Mouse (Mus musculus) megakaryocyte, embryonic 14.5 days (primary cell): Measurements from ENCODE around the gene Myom1. TPM values are rescaled to one million over a fixed set of nuclear protein-coding genes. Genes with fewer than 3 reads are reported as not detected.

Experiments used
- H3K27me3 ChIP-seq: replicated peaks from 2 replicates; pipeline ENCODE3; 2012; ENCODE audit warnings: inconsistent platforms
- H3K36me3 ChIP-seq: replicated peaks from 2 replicates; pipeline ENCODE3; 2012; ENCODE audit warnings: low read length, inconsistent platforms, mixed read lengths
- H3K4me1 ChIP-seq: 2 replicates; pipeline ENCODE4 v1.6.1; 2012; ENCODE audit warnings: inconsistent platforms
- H3K4me3 ChIP-seq: replicated peaks from 2 replicates; pipeline ENCODE3; 2012; ENCODE audit warnings: moderate library complexity, mild to moderate bottlenecking, inconsistent platforms
- H3K9me3 ChIP-seq: 2 replicates; pipeline ENCODE4 v1.6.1; 2012; ENCODE audit warnings: inconsistent platforms
- FLI1 ChIP-seq: IDR thresholded peaks from 2 replicates; pipeline ENCODE4 v1.6.1; 2012; ENCODE audit warnings: low read length, inconsistent platforms, mixed read lengths
- GATA1 ChIP-seq: IDR thresholded peaks from 3 replicates; pipeline ENCODE4 v1.6.1; 2012; ENCODE audit warnings: mixed read lengths, low read length, inconsistent platforms, borderline replicate concordance
- polyA plus RNA-seq: library from polyadenylated mRNA; stranded (reverse); fragments of >175 nt; gene quantifications from 2 replicates; pipeline ENCODE4 v1.2.3, GENCODE M21; 2012; ENCODE audit warnings: low replicate concordance; ENCODE audit not compliant: insufficient read depth

Gene Myom1
- polyA plus RNA-seq, 1 experiment = 12.3 TPM

DNA sequence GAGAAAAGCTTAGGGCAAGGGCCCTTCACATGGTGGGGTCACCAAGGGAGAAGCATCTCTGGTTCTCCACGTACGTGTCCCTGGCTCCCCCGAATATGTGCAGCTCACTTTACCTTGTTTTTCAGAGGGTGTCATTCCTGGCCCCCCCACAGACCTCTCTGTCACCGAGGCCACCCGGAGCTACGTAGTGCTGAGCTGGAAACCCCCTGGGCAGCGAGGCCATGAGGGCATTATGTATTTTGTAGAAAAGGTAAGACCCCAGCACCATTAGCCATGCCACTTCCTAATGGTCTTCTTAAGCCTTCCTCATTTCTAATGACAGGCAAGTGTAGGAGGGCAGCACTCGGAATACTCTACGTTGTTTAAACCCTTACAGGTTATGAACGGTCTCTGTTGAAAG, 69.5 kb downstream of the Myom1 start:
- peaks cover 14% of the 10 kb centered on the region for H3K4me1 ChIP-seq
- H3K27me3 ChIP-seq = no peaks in the 10 kb centered on the region
- TF ChIP-seq GATA1 (no peak), FLI1 (no peak)
- H3K4me3 ChIP-seq = no peak overlapping the region
- H3K36me3 ChIP-seq = peaks cover 91% of the 10 kb centered on the region
- no peaks in the 10 kb centered on the region for H3K9me3 ChIP-seq

DNA sequence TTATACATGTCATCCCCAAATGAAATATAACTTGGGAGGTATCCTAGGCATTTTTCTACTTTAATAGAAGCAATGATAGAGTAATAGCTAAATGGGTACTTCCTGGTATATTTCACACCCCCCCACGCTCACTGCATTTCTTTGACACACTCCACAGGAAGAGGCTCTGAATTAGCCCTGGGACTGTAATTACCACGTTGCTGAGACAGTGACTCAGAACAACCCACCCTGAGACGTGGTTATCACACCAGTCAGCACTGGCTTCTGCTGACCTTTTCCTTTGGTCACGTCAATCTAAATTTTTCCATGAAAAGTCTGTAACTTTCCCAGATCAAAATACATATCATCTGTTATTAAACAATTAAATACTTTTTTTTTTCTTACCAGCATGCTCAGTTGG, 72.0 kb downstream of the Myom1 start:
- Histone ChIP-seq H3K4me1 (peaks cover 14% of the 10 kb centered on the region), H3K4me3 (no peak overlapping the region), H3K36me3 (peaks cover 89% of the 10 kb centered on the region), H3K9me3 (no peaks in the 10 kb centered on the region), H3K27me3 (no peaks in the 10 kb centered on the region)
- TF ChIP-seq GATA1 (no peak), FLI1 (no peak)

DNA sequence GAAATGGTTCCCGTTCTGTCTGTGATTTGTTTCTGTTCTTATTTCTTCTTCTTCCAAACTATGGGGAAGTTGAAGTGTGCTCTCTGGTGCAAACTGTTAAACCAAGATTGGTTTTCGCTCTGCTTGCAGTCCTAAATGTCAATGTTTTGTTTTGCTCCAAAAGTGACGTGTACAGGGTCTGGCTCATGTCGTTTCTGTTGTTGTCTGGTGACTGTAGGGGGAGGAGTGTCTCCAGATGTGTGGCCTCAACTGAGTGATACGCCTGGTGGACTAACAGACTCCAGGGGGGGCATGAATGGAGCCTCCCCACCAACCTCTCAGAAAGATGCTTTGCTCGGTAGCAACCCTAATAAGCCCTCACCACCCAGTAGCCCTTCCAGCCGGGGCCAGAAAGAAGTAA, 79.6 kb downstream of the Myom1 start:
- Histone ChIP-seq H3K9me3 (no peaks in the 10 kb centered on the region), H3K4me3 (no peak overlapping the region), H3K36me3 (peaks cover 94% of the 10 kb centered on the region), H3K27me3 (no peaks in the 10 kb centered on the region), H3K4me1 (no peaks in the 10 kb centered on the region; the same call in 1 of the 2 replicates)
- no peak for TF ChIP-seq GATA1
- TF ChIP-seq FLI1 = no peak

DNA sequence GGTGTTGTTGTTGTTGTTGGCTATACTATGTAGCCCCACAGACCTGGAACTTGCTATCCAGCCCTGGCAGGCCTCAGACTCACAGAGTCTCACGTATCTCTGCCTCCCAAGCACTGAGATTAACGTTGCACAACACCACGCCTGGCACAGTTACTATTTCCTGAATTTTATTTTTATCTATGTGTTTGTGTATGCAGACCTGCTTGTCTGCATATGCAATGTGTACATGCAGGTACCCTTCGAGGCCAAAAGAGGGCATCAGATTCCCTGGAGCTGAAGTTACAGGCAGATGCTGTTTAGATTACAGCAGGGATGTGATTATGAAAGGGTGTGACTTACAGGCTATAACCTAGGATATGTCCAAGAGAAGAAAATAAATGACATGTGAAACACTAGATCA, 84.5 kb downstream of the Myom1 start:
- H3K4me3 ChIP-seq = no peak overlapping the region
- peaks cover 11% of the 10 kb centered on the region; the same call in 1 of the 2 replicates for H3K4me1 ChIP-seq
- peaks cover 97% of the 10 kb centered on the region for H3K36me3 ChIP-seq
- no peak for TF ChIP-seq FLI1
- no peak for TF ChIP-seq GATA1
- no peaks in the 10 kb centered on the region for H3K9me3 ChIP-seq
- H3K27me3 ChIP-seq = no peaks in the 10 kb centered on the region

DNA sequence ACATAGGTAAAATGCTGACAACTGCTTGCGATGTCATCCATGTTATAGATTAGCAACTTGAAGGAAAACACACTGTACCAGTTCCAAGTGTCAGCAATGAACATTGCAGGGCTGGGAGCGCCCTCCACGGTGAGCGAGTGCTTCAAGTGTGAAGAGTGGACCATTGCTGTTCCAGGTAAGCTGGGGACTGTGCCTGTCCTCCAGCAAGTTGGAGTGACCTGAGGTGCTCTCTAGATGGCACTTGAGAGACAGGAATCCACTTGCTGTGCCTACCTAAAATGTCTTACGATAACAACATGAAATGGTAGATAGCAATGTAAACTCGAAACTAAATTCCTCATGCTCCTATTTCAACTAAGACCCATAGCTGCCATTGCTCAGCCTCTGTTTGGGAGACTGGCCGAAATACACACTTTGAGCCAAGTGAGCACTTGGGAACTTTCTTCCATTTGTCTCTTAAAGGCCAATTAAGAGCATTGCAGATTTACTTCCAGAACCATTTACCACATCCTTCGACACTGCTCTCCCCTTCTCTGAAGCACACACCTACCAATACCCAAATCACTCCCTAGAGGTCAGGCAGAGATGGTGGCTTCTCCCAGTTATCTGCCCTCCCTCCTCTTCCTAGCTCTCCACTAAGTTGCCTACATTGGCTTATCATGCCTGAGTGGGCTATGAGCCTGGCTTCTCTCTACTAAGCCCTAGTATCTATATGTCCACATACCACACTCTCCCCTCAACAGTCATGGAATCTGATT, 85.1 kb downstream of the Myom1 start:
- H3K4me1 ChIP-seq = peaks cover 11% of the 10 kb centered on the region; the same call in 1 of the 2 replicates
- no peak overlapping the region for H3K4me3 ChIP-seq
- no peaks in the 10 kb centered on the region for H3K27me3 ChIP-seq
- TF ChIP-seq FLI1 (no peak), GATA1 (no peak)
- H3K9me3 ChIP-seq = no peaks in the 10 kb centered on the region
- peaks cover 97% of the 10 kb centered on the region for H3K36me3 ChIP-seq

DNA sequence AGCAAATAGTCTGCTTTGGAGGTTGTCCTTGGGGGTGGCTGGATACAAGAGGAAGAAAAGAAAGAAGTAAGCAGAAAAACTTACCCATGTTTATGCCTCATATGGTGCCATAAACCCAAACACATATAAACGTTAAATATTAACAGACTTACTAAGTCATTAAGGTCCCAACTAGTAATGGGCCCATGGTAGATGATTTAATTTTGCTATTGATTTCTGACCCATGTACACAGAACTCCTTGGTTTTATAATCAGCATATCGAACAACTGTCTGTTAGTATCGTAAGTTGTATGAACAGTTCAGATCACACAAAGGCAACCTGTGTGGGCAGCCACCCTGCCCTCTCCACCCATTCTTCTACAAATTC, 85.7 kb downstream of the Myom1 start:
- Histone ChIP-seq H3K9me3 (no peaks in the 10 kb centered on the region), H3K36me3 (peaks cover 97% of the 10 kb centered on the region), H3K4me1 (peaks cover 11% of the 10 kb centered on the region; the same call in 1 of the 2 replicates), H3K4me3 (no peak overlapping the region), H3K27me3 (no peaks in the 10 kb centered on the region)
- TF ChIP-seq FLI1 = no peak
- no peak for TF ChIP-seq GATA1

DNA sequence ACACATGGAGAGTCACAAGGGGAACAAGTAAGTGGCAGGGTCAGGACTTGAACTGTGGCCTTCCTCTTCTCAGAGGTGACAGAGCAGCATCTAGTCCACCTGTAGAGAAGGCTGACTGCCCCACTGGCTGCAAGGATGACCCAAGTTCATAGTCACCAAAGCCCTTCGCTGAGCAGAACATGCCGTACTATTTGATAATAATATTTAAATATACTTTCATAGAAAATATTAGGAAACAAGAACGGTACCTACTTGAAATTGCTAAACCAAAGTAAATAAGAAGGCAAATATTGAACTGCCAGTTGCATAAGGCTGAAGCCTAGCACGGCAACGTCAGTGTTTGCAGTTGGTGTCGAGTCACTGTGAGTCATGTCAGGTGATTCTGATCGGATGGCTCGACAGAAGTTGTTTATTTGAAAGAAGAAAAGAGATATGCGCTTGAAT, 86.6 kb downstream of the Myom1 start:
- H3K4me3 ChIP-seq = no peak overlapping the region
- no peaks in the 10 kb centered on the region for H3K27me3 ChIP-seq
- no peaks in the 10 kb centered on the region for H3K9me3 ChIP-seq
- TF ChIP-seq FLI1 (no peak), GATA1 (no peak)
- H3K4me1 ChIP-seq = peaks cover 11% of the 10 kb centered on the region; the same call in 1 of the 2 replicates
- peaks cover 97% of the 10 kb centered on the region for H3K36me3 ChIP-seq

DNA sequence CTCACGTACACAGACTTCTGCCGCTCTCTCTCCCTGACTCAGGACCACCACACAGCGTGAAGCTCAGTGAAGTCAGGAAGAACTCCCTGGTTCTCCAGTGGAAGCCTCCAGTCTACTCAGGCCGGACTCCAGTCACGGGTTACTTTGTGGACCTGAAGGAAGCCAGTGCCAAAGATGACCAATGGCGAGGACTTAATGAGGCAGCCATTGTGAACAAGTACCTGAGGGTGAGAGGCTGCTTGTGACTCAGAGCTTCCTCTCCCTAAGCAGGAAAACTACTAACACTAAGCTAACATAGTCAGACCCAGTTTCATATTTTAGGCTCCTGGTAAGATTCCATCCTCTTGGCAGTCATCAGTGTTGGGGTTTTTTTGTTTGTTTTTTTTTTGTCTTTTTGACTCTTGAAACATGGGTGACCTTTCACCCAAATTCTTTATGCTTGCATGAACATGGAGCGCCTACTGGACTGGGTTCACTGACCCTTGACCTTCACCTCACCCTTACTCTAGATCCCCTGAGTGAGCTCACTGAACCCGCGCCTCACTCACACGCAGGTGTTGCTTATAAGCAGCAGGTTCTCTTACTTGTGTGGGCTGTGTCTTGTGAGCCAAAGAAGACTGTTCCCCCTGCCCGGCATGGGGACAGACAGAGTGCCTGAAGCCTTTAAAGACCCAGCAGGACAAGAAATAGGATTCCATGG, 87.5 kb downstream of the Myom1 start:
- Histone ChIP-seq H3K4me3 (no peak overlapping the region), H3K9me3 (no peaks in the 10 kb centered on the region), H3K36me3 (peaks cover 97% of the 10 kb centered on the region), H3K27me3 (no peaks in the 10 kb centered on the region), H3K4me1 (peaks cover 11% of the 10 kb centered on the region; the same call in 1 of the 2 replicates)
- TF ChIP-seq GATA1 (no peak), FLI1 (no peak)

DNA sequence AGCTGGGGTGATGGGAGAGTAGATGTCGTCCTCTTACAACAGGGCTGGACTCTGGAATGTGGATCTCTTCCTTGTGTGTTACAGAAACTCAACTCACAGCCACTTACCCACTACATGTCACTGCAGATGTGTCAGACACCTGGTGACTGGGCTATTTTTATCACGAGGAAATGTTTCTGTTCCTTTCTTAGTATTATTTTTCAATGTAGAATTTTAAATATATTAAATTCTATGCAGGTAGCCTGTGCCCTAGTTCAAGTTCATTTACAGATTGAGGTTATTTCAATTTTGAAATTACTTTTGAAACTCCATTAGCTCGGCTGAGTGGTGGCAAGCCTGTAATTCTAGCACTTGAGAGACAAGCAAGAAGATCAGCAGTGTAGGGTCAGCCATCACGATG, 88.6 kb downstream of the Myom1 start:
- Histone ChIP-seq H3K4me1 (peaks cover 11% of the 10 kb centered on the region; the same call in 1 of the 2 replicates), H3K36me3 (peaks cover 98% of the 10 kb centered on the region), H3K27me3 (no peaks in the 10 kb centered on the region), H3K4me3 (no peak overlapping the region), H3K9me3 (no peaks in the 10 kb centered on the region)
- no peak for TF ChIP-seq GATA1

DNA sequence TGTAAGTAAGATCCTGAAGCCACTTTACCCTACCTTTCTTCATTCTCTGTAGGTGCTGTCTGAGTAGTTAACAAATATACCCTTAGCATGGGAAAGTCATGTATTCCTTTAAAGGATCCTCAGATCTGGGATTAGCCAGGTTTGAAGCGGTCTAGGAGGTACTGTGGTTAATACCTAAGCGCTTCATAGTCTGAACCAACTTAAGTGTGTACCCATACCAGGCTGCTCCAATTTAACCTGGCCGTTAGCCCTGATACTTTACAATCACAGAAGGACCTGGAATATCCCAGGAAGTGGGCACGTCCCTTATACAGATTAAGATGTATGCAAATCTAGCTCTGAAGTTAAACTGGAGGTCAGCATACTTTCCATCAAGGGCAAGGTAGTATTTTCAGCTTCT, 89.9 kb downstream of the Myom1 start:
- Histone ChIP-seq H3K9me3 (no peaks in the 10 kb centered on the region), H3K36me3 (peaks cover 98% of the 10 kb centered on the region), H3K27me3 (no peaks in the 10 kb centered on the region), H3K4me3 (no peak overlapping the region), H3K4me1 (peaks cover 9% of the 10 kb centered on the region; the same call in 1 of the 2 replicates)
- no peak for TF ChIP-seq GATA1
- no peak for TF ChIP-seq FLI1
